Mouse (Mus musculus): Measurements from ENCODE around the gene Borcs6. TPM values are rescaled to one million over a fixed set of nuclear protein-coding genes. Genes with fewer than 3 reads are reported as not detected.

Borcs6 gene
- polyA plus RNA-seq, 1 experiment, result 28.5 TPM

GRCm38 (mm10) chr11:69036486-69037230, 22.9 kb upstream of the Borcs6 start:
- Histone ChIP-seq H3K4me1 (ENCODE audit: control insufficient read depth, insufficient read depth, insufficient read length, low read length) (peaks cover 9% of the 10 kb centered on the region; the same call in 1 of the 2 replicates), H3K27me3 (ENCODE audit: control insufficient read depth, insufficient read depth, low read length) (no peaks in the 10 kb centered on the region), H3K4me3 (ENCODE audit: low read depth, low read length) (peak overlapping the region; percentile 69), H3K27ac (ENCODE audit: insufficient read depth, low read depth, low read length) (peak overlapping the region; percentile 5; the same call in 1 of the 2 replicates), H3K36me3 (ENCODE audit: control insufficient read depth, insufficient read depth, low read length) (peaks cover 5% of the 10 kb centered on the region; the same call in 1 of the 2 replicates)
- no peak for TF ChIP-seq CTCF (IDR thresholded peaks at IDR 0.05; ENCODE audit: extremely low read depth, insufficient read length, insufficient replicate concordance, low read depth, low read length)
- no peak; the same call in 1 of the 2 replicates for TF ChIP-seq POLR2A (IDR thresholded peaks at IDR 0.05; ENCODE audit: low read depth, low read length)
- 8% methylated on average over 20 of the region's 20 CpGs for WGBS

- no peak for TF ChIP-seq CTCF (IDR thresholded peaks at IDR 0.05; ENCODE audit: extremely low read depth, insufficient read length, insufficient replicate concordance, low read depth, low read length)
- no peak for TF ChIP-seq POLR2A (IDR thresholded peaks at IDR 0.05; ENCODE audit: low read depth, low read length)
- WGBS, result under 1% methylated on average over 34 of the region's 34 CpGs
- Histone ChIP-seq H3K27me3 (ENCODE audit: control insufficient read depth, insufficient read depth, low read length) (no peaks in the 10 kb centered on the region), H3K36me3 (ENCODE audit: control insufficient read depth, insufficient read depth, low read length) (peaks cover 5% of the 10 kb centered on the region; the same call in 1 of the 2 replicates), H3K4me3 (ENCODE audit: low read depth, low read length) (peak overlapping the region; percentile 69), H3K27ac (ENCODE audit: insufficient read depth, low read depth, low read length) (peak overlapping the region; percentile 5; the same call in 1 of the 2 replicates), H3K4me1 (ENCODE audit: control insufficient read depth, insufficient read depth, insufficient read length, low read length) (peaks cover 9% of the 10 kb centered on the region; the same call in 1 of the 2 replicates)
Observed at GRCm38 (mm10) chr11:69037231-69038061, 22.1 kb upstream of the Borcs6 start.

GRCm38 (mm10) chr11:69038173-69038572, 21.3 kb upstream of the Borcs6 start:
- H3K36me3 ChIP-seq (ENCODE audit: control insufficient read depth, insufficient read depth, low read length), result peaks cover 2% of the 10 kb centered on the region; the same call in 1 of the 2 replicates
- H3K4me1 ChIP-seq (ENCODE audit: control insufficient read depth, insufficient read depth, insufficient read length, low read length), result peaks cover 9% of the 10 kb centered on the region; the same call in 1 of the 2 replicates
- H3K27ac ChIP-seq (ENCODE audit: insufficient read depth, low read depth, low read length), result no peak overlapping the region
- WGBS, result 83% methylated on average over 5 of the region's 5 CpGs
- TF ChIP-seq POLR2A (IDR thresholded peaks at IDR 0.05; ENCODE audit: low read depth, low read length) (no peak), CTCF (IDR thresholded peaks at IDR 0.05; ENCODE audit: extremely low read depth, insufficient read length, insufficient replicate concordance, low read depth, low read length) (no peak)
- H3K4me3 ChIP-seq (ENCODE audit: low read depth, low read length), result no peak overlapping the region
- H3K27me3 ChIP-seq (ENCODE audit: control insufficient read depth, insufficient read depth, low read length), result no peaks in the 10 kb centered on the region

- TF ChIP-seq CTCF (IDR thresholded peaks at IDR 0.05; ENCODE audit: extremely low read depth, insufficient read length, insufficient replicate concordance, low read depth, low read length) (no peak), POLR2A (IDR thresholded peaks at IDR 0.05; ENCODE audit: low read depth, low read length) (no peak)
- peaks cover 4% of the 10 kb centered on the region; the same call in 1 of the 2 replicates for H3K36me3 ChIP-seq (ENCODE audit: control insufficient read depth, insufficient read depth, low read length)
- H3K27me3 ChIP-seq (ENCODE audit: control insufficient read depth, insufficient read depth, low read length), result no peaks in the 10 kb centered on the region
- H3K4me1 ChIP-seq (ENCODE audit: control insufficient read depth, insufficient read depth, insufficient read length, low read length), result peaks cover 3% of the 10 kb centered on the region; the same call in 1 of the 2 replicates
- peak within 1 kb of the TSS; percentile 58 for H3K27ac ChIP-seq (ENCODE audit: insufficient read depth, low read depth, low read length)
- WGBS, result under 1% methylated on average over 54 of the region's 54 CpGs
- H3K4me3 ChIP-seq (ENCODE audit: low read depth, low read length), result peak within 1 kb of the TSS; percentile 95
Observed at GRCm38 (mm10) chr11:69045531-69046394, 13.8 kb upstream of the Borcs6 start, which contains the start of gene Aurkb. Aurkb (plus strand) TSS chr11:69045647.

- 7% methylated on average over 9 of the region's 9 CpGs for WGBS
- H3K27me3 ChIP-seq (ENCODE audit: control insufficient read depth, insufficient read depth, low read length), result no peaks in the 10 kb centered on the region
- TF ChIP-seq CTCF (IDR thresholded peaks at IDR 0.05; ENCODE audit: extremely low read depth, insufficient read length, insufficient replicate concordance, low read depth, low read length) (no peak), POLR2A (IDR thresholded peaks at IDR 0.05; ENCODE audit: low read depth, low read length) (no peak)
- H3K4me3 ChIP-seq (ENCODE audit: low read depth, low read length), result peak overlapping the region; percentile 41
- no peak overlapping the region for H3K27ac ChIP-seq (ENCODE audit: insufficient read depth, low read depth, low read length)
- peaks cover 3% of the 10 kb centered on the region; the same call in 1 of the 2 replicates for H3K4me1 ChIP-seq (ENCODE audit: control insufficient read depth, insufficient read depth, insufficient read length, low read length)
- peaks cover 6% of the 10 kb centered on the region; the same call in 1 of the 2 replicates for H3K36me3 ChIP-seq (ENCODE audit: control insufficient read depth, insufficient read depth, low read length)
Observed at GRCm38 (mm10) chr11:69046395-69046774, 13.1 kb upstream of the Borcs6 start.

GRCm38 (mm10) chr11:69047592-69047991, 11.9 kb upstream of the Borcs6 start:
- H3K4me3 ChIP-seq (ENCODE audit: low read depth, low read length), result no peak overlapping the region
- H3K36me3 ChIP-seq (ENCODE audit: control insufficient read depth, insufficient read depth, low read length), result peaks cover 6% of the 10 kb centered on the region; the same call in 1 of the 2 replicates
- H3K27me3 ChIP-seq (ENCODE audit: control insufficient read depth, insufficient read depth, low read length), result no peaks in the 10 kb centered on the region
- H3K27ac ChIP-seq (ENCODE audit: insufficient read depth, low read depth, low read length), result no peak overlapping the region
- peaks cover 3% of the 10 kb centered on the region; the same call in 1 of the 2 replicates for H3K4me1 ChIP-seq (ENCODE audit: control insufficient read depth, insufficient read depth, insufficient read length, low read length)
- 82% methylated on average over 12 of the region's 12 CpGs for WGBS
- no peak for TF ChIP-seq POLR2A (IDR thresholded peaks at IDR 0.05; ENCODE audit: low read depth, low read length)
- TF ChIP-seq CTCF (IDR thresholded peaks at IDR 0.05; ENCODE audit: extremely low read depth, insufficient read length, insufficient replicate concordance, low read depth, low read length), result no peak

All from small intestine, adult 2 months (tissue).